Mouse (Mus musculus) testis, adult 2 months (tissue): Measurements from ENCODE around the gene Axin1.

Source experiments
- CTCF ChIP-seq: fragments of 200-500 bp; IDR thresholded peaks from 2 replicates; pipeline ENCODE4 v1.5.1; 2012; ENCODE audit warnings: low read depth, mild to moderate bottlenecking, inconsistent platforms, low read length, moderate library complexity; ENCODE audit not compliant: control insufficient read depth, insufficient read depth, insufficient replicate concordance
- POLR2A ChIP-seq: fragments of 200-500 bp; IDR thresholded peaks from 2 replicates; pipeline ENCODE4 v1.6.1; 2012; ENCODE audit warnings: low read depth, mild to moderate bottlenecking, inconsistent platforms, low read length, moderate library complexity; ENCODE audit not compliant: control insufficient read depth

GRCm38 (mm10) chr17:26100166-26100565 lies 38.3 kb upstream of the Axin1 start:
- no peak for TF ChIP-seq POLR2A
- TF ChIP-seq CTCF, result no peak
